Mouse (Mus musculus) frontal cortex, postnatal 36 days (tissue): ENCODE measurements around the gene 9630041A04Rik.

Source experiments
- DNase-seq, 2 experiments: peaks; one replicate each; pipeline ENCODE4 v3.0.0; 2022; ENCODE audit warnings: low spot score in 2 of 2

9630041A04Rik gene

GRCm38 (mm10) chr9:101861596-101862471 lies at the start of gene 9630041A04Rik:
Gene 9630041A04Rik (plus strand): TSS chr9:101861841.
- no peak for DNase-seq

- DNase-seq, result no peak
These were observed 37.7 kb upstream of the 9630041A04Rik start for GRCm38 (mm10) chr9:101823896-101824295.

- DNase-seq, result no peak
These were observed 36.0 kb upstream of the 9630041A04Rik start for GRCm38 (mm10) chr9:101825626-101826025.

GRCm38 (mm10) chr9:101833619-101834018 lies 28.0 kb upstream of the 9630041A04Rik start:
- DNase-seq, result no peak

- DNase-seq, result peak in 1 of 2 experiments; percentile 43
These were observed 20.5 kb upstream of the 9630041A04Rik start for GRCm38 (mm10) chr9:101841101-101841500.

GRCm38 (mm10) chr9:101843893-101844292 lies 17.7 kb upstream of the 9630041A04Rik start:
- no peak for DNase-seq

- no peak for DNase-seq
These were observed 15.9 kb upstream of the 9630041A04Rik start for GRCm38 (mm10) chr9:101845691-101846090.

- DNase-seq, result no peak
These were observed 932 bp downstream of the 9630041A04Rik start for GRCm38 (mm10) chr9:101862481-101863065.

GRCm38 (mm10) chr9:101863130-101863529 lies 1.5 kb downstream of the 9630041A04Rik start:
- DNase-seq, result no peak

- no peak for DNase-seq
These were observed 7.0 kb downstream of the 9630041A04Rik start for GRCm38 (mm10) chr9:101868593-101868992.

- DNase-seq, result no peak
These were observed 8.4 kb downstream of the 9630041A04Rik start for GRCm38 (mm10) chr9:101870034-101870433.

GRCm38 (mm10) chr9:101875306-101875705 lies 13.7 kb downstream of the 9630041A04Rik start:
- DNase-seq, result peak in 1 of 2 experiments; percentile 20

- no peak for DNase-seq
These were observed 15.7 kb downstream of the 9630041A04Rik start for GRCm38 (mm10) chr9:101877109-101877987.

- DNase-seq, result no peak
These were observed 21.7 kb downstream of the 9630041A04Rik start for GRCm38 (mm10) chr9:101883295-101883694.

GRCm38 (mm10) chr9:101897851-101898250 lies 36.2 kb downstream of the 9630041A04Rik start:
- no peak for DNase-seq

GRCm38 (mm10) chr9:101903406-101903805 lies 41.8 kb downstream of the 9630041A04Rik start:
- DNase-seq, result no peak

- DNase-seq, result no peak
These were observed 46.2 kb downstream of the 9630041A04Rik start for GRCm38 (mm10) chr9:101907747-101908255.

GRCm38 (mm10) chr9:101908849-101909248 lies 47.2 kb downstream of the 9630041A04Rik start:
- no peak for DNase-seq

- no peak for DNase-seq
These were observed 47.9 kb downstream of the 9630041A04Rik start for GRCm38 (mm10) chr9:101909491-101909890.

GRCm38 (mm10) chr9:101911176-101911866 lies 49.7 kb downstream of the 9630041A04Rik start:
- DNase-seq, result peak in 1 of 2 experiments; percentile 12

- DNase-seq, result no peak
These were observed 53.4 kb downstream of the 9630041A04Rik start for GRCm38 (mm10) chr9:101915082-101915481.
